ENCODE assay signal across 8 mouse cellular contexts in genomic region chr3:69044645-69045399, GRCm38 (mm10). TPM values are rescaled to one million over a fixed set of nuclear protein-coding genes. Genes with fewer than 3 reads are reported as not detected.
DNase-seq lines count a peak whose midpoint lies in the region; ATAC-seq and TF ChIP-seq lines count a peak whose summit lies in the region.

Trim59 (minus strand) TSS chr3:69044755.

- ATAC-seq in megakaryocyte, adult 5-6 weeks (ENCODE audit: poor library complexity, severe bottlenecking), result peak; percentile 83

- peak; percentile 83 for DNase-seq in adipocyte (ENCODE audit: low spot score)
- DNase-seq in gastrocnemius, adult 8-10 months (ENCODE audit: low spot score in 2 of 2), result peak; percentile 67 to 82
- peak; percentile 79 for DNase-seq in hindlimb bud, embryonic 11.5 days (ENCODE audit: extremely low spot score, low read depth, low spot score)
- peak; percentile 67 to 85 for DNase-seq in left cerebral cortex, adult 8-10 months (ENCODE audit: low spot score in 2 of 2)
- peak; percentile 91 for DNase-seq in right cerebral cortex, adult 18-20 months
- DNase-seq in urinary bladder, adult 2 months (ENCODE audit: low spot score), result peak; percentile 90

- peak within 1 kb of the TSS; percentile 70 for H3K27ac ChIP-seq in cortical plate, adult 2 months (ENCODE audit: insufficient read depth, low read length)

- H3K4me3 ChIP-seq in cortical plate, adult 2 months (ENCODE audit: insufficient read depth, low read length), result peak within 1 kb of the TSS; percentile 59

- peak; percentile 55; the same call in 1 of the 2 replicates for TF ChIP-seq POLR2A in cortical plate, adult 2 months (IDR thresholded peaks at IDR 0.05; ENCODE audit: extremely low read depth, insufficient read depth, low read length)

- TF ChIP-seq CTCF in cortical plate, adult 2 months (IDR thresholded peaks at IDR 0.05; ENCODE audit: extremely low read depth, insufficient read depth, low read length), result no peak

- H3K4me1 ChIP-seq in cortical plate, adult 2 months (ENCODE audit: control insufficient read depth, insufficient read depth, low read length), result no peaks in the 10 kb centered on the region

RNA-seq across cellular contexts. Expression of gene Trim59, which starts in this region (rescaled TPM):
- 10.5 and 13.4 TPM in 2 replicates for polyA plus RNA-seq in cortical plate, adult 2 months (2012; rRNA removed)
- total RNA-seq in gastrocnemius, adult 8-10 months (2022), result under 1 TPM; 0.17 to 0.36 (median 0.24) TPM
- total RNA-seq in left cerebral cortex, adult 8-10 months (2022), result 10 to 100 TPM; 15.7 to 19.5 (median 17.4) TPM
- total RNA-seq in megakaryocyte, adult 5-6 weeks (2015), result 61.1 and 69.6 TPM in 2 replicates
- total RNA-seq in megakaryocyte, adult 5-6 weeks (2017), result 26.0 and 32.6 TPM in 2 replicates
- 2.8 TPM in 2 replicates for polyA plus RNA-seq in urinary bladder, adult 2 months (2012; rRNA removed)

Comparison
In these comparisons a context has a peak if more than half of its experiments do, and no peak if none do; other contexts are left out.
1. Peak in every context shown above with its lines: DNase-seq, ATAC-seq, H3K4me3 ChIP-seq and H3K27ac ChIP-seq.
2. RNA of gene Trim59 (total RNA-seq): 26.0 to 69.6 TPM in megakaryocyte, adult 5-6 weeks and 15.7 to 19.5 TPM in left cerebral cortex, adult 8-10 months; 0.17 to 0.36 TPM in gastrocnemius, adult 8-10 months; every median in the first group is over 10 times any median in the second.
3. Peak in DNase-seq in gastrocnemius, adult 8-10 months; RNA of the gene not detected or under 1 TPM.